Mouse (Mus musculus): Measurements from ENCODE around the gene Sec14l1. TPM values are rescaled to one million over a fixed set of nuclear protein-coding genes. Genes with fewer than 3 reads are reported as not detected.
A peak's percentile ranks its signal among the peaks of the same experiment; 100 is the strongest.

Sec14l1 gene
- total RNA-seq, 2 experiments from 2014 or later = 52.1 to 53.3 TPM

DNA sequence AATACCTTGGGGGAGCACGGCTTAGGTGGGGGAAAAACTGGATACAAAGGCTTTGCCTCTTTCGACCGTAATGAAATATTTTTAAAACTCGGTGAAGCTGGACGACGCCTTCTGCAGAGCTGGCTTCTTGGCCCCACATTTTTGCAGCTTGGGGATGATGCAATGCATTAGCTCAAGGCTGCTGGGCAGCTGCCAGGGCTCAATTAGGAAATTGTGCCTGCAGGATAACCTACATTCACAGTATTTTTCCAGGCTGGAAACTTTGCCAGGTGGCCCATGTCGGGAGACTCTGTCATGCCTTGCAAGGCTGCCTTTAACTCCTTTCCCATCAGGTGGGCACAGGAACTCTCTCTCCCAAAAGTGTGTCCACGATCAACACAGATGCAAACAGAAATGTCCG, 6.4 kb upstream of the Sec14l1 start:
- peak; percentile 85 for DNase-seq (ENCODE audit: low spot score)

DNA sequence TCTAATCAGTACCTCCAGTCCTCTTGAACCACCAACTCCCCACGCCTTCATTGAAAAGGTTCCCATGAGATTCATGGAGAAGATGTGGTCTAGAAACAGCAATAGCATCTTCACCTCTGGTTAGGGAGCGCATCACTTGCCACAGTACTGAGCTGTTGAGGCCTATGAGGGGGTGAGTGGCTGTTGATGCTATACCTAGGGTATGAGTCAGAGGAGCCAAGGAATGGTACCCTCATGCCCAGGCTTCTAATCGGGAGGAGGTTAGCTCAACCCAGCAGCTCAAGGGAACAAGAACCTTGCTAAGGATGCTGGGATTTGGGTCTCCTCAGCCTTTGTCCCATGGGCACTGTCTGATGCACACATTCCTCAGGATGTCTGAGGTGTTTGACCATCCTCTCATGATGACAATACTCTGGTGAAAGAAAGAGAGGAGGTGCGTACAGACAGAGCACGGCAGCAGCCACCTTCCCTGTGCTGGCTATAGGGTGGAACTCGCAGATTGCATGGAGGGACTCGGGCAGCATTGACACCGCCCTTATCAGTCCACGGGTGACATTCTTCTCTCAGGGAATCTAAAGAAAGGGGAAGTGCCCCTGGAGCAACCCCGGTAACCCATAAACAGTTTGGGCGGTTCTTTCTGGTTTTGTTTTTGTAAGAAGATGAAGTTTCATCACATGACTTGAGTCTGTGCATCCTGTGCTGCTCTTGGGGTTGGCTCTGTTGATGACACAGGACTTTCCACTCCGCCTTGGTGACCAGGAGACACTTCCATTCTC, 5.6 kb upstream of the Sec14l1 start:
- no peak for DNase-seq (ENCODE audit: low spot score)

- no peak for DNase-seq (ENCODE audit: low spot score)
Measured at GRCm38 (mm10) chr11:117111967-117112648, 2.9 kb upstream of the Sec14l1 start.

GRCm38 (mm10) chr11:117112649-117113051, 2.3 kb upstream of the Sec14l1 start:
- no peak for DNase-seq (ENCODE audit: low spot score)

DNA sequence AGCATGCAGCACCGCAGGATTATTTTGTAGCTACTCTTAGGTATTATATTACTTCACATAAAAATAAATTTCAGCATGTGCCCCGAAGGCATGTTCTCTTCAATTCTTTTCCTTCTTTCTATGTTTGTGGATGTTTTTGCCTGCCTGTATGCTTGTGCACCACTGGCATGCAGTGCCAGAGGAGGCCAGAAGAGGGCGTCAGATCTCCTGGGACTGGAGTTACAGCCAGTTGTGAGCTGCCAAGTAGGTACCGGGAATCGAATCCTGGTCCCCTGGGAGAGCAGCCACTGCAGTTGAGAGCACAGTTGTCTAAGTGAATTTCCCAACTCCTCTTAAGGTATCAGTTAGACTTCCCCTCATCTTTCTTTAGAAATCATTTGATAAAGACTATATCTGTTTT, 1.6 kb upstream of the Sec14l1 start:
- DNase-seq (ENCODE audit: low spot score) = no peak

DNA sequence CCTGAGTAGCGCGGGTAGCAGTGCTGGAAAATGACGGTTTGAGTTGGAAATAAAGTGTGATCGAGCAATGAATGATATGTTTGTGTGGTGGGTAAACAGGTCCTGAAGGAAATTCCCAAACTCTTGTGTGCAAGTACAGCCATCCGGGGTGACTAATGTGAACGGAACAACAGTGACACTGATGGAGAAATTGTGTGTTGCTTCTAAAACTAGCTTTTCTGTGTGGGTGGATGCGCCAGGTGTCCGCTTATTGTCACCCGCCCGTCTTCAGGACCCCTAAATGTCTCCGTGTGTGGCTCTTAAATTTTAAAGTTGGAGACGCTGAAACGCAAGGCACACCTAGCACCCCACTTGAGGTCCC, 757 bp upstream of the Sec14l1 start:
- no peak for DNase-seq (ENCODE audit: low spot score)

- DNase-seq (ENCODE audit: low spot score) = peak; percentile 73
Measured at GRCm38 (mm10) chr11:117115346-117116219, 615 bp downstream of the Sec14l1 start.

DNA sequence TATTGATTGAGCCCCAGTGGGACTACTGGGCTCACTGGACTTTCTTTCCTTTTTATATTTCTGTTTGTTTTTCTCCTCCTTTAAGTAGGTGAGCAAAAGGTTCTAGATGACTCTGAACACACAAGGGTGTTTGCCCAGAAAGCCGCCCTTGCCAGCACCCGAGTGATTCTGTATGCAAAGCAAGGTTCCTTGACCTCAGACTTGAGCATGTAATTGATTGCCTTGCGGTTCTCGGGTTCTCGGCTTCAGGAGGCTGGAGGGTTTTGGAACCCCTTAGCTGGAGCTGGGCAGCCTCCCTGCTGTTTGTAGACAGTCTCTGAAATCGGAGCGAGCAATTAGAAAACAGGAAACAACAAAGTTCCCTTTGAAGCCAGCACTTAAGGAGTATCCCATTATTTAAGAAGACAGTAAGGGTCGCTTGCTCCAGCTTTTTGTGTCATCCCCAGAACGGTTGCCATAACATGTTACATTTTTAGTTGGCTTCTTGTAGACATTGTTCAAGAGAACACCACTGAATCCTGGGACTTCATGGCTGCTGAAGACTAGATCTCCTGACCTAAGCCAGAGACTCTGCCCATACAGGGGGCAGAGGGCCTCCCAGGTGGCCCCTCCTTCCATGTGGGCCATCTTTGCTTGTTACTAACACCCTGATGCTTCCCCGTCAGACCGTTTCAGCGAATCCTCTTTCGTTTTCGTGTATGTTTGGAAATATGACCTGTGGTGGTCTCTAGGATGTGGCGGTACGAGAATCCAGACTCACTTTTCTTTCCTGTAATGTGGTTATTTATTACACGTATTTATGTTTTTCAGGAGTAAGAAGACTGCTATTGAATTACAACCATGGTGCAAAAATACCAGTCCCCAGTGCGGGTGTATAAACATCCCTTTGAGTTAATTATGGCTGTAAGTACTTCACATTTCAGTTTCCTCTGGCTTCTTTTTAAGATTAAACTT, 1.7 kb downstream of the Sec14l1 start:
- no peak for DNase-seq (ENCODE audit: low spot score)

- DNase-seq (ENCODE audit: low spot score) = no peak
Measured at GRCm38 (mm10) chr11:117117321-117117720, 2.4 kb downstream of the Sec14l1 start.

DNA sequence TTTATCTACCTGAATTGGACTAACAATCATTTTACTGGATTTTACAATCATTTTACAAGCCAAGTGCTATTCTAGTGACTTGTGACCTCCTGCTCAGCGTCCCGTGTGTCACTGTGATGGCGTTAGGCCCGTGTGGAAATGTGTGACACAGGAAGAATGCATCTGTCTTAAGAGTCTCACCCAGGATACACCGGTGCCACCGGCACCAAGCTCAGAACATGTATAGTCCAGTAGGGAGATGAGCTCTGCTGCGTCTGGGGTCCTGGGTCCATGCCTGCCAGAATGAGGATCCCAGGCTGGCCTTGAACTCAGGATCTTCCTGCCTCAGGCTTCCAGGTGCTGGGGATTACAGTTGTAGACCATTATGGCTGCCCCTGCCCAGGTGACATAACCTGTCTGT, 2.8 kb downstream of the Sec14l1 start:
- no peak for DNase-seq (ENCODE audit: low spot score)

DNA sequence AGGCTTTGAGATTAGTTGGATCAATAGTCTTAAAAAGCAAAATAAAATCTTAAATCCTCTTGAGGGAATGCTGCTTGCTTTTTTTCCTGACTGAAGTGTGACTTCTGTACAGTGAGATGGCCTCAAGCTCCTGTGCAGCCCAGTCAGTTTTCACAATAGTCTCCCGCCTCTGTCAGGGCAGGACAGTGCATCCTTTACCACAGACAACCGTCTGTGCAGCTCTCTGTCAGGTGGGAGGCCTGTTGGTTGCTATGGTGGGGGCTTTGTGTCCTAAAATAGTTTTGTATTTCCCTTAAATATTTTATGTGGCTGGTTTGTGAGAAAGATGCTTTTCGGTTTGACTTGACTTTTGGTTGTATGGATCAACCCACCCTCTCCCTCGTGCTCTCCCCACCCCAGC, 3.3 kb downstream of the Sec14l1 start:
- no peak for DNase-seq (ENCODE audit: low spot score)

GRCm38 (mm10) chr11:117118721-117119321, 3.9 kb downstream of the Sec14l1 start:
- DNase-seq (ENCODE audit: low spot score) = no peak

GRCm38 (mm10) chr11:117119723-117120122, 4.8 kb downstream of the Sec14l1 start:
- DNase-seq (ENCODE audit: low spot score) = no peak

- no peak for DNase-seq (ENCODE audit: low spot score)
Measured at GRCm38 (mm10) chr11:117120285-117121163, 5.6 kb downstream of the Sec14l1 start.

DNA sequence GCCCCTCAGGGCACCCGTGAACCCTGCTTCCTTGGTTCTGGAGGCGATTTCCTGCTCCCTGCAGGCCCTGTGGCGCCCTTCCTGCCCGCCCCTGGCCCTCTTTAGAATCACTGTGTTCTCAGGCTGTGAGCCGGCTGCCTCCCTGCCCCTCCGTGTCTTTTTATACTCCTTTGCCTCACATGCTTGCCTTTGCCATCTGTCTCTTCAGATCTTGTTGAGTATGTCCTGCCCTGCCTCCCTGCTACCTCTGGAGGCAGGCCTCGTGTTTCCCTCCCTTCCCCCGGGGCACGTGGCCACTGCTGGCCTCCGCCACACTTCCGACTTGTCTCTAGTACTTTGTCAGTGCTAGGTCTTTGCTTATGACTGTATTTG, 6.2 kb downstream of the Sec14l1 start:
- DNase-seq (ENCODE audit: low spot score) = peak; percentile 79

DNA sequence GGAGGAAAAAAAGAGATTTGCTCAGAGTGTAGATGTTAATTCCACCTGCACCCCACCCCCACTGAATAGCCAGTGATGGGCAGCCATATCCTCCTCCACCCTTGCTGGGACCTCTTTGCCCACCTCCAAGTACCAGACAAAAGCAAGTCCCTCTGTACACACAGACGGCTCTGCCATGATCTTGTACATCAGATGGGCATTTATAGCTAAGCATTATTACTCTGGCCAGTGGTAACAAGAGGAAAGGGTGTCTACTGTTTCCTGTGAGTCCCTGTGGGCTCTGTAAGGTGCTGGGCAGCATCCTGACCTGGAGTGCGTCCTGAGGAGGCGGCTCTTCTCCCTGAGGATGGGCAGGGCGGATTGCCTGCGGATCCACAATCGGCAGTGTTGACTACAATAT, 7.0 kb downstream of the Sec14l1 start:
- DNase-seq (ENCODE audit: low spot score) = no peak

GRCm38 (mm10) chr11:117123418-117124085, 8.6 kb downstream of the Sec14l1 start:
- DNase-seq (ENCODE audit: low spot score) = no peak

GRCm38 (mm10) chr11:117124539-117124938, 9.6 kb downstream of the Sec14l1 start:
- no peak for DNase-seq (ENCODE audit: low spot score)

DNA sequence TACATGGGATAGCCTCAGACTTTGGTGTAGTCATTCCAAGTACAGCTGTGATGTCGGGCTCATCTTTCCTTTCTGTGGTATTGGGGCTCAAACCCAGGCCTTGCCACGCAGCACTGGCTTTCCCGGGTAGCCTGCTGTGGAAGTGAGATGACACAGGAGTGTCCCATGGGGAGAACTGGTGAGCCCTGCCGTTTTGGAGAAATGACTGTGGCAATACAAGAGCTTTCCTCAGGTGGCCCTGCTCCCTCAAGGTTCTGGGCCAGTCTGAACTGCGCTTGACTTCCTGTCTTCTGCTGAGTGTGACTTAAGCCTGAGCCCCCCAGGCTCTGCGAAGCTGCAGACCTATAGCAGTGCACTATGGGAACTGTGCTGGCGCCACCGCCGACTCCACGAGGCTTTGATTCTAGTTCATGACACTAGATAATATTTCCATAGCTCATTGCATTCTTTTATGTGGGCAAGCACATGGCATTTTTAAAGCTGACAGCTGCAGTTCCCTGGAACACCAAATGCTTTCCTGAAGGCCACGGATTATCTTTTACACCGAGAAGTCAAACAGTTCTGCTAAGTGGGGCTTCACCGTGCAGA, 12.4 kb downstream of the Sec14l1 start:
- DNase-seq (ENCODE audit: low spot score) = no peak
